In genomic region chr2:75823736-75824135, GRCm38 (mm10) we compare ENCODE assay signal across 12 mouse cellular contexts. TPM values are rescaled to one million over a fixed set of nuclear protein-coding genes. Genes with fewer than 3 reads are reported as not detected.
A peak's percentile ranks its signal among the peaks of the same experiment; 100 is the strongest.
DNase-seq lines count a peak whose midpoint lies in the region; ATAC-seq and TF ChIP-seq lines count a peak whose summit lies in the region.
"Had no signal": no experiment of that assay in that cellular context is flagged by ENCODE, and none has a peak within 500 bp of the region (broad histone marks: within the 10 kb centered on the region; RNA-seq: fewer than 3 reads in every experiment).

No protein-coding gene starts in this region.

- TF ChIP-seq EP300 in stomach, postnatal 0 days (optimal IDR thresholded peaks at IDR 0.05) = no peak

- intact Hi-C loops in heart, postnatal 36 days (cut with DNase I) = no loop called here

- no peaks in the 10 kb centered on the region for H3K36me3 ChIP-seq in stomach, embryonic 16.5 days (ENCODE audit: control insufficient read depth, insufficient read depth, low read length)
- no peaks in the 10 kb centered on the region for H3K36me3 ChIP-seq in stomach, postnatal 0 days (ENCODE audit: control insufficient read depth, insufficient read depth, low read length)
- H3K36me3 ChIP-seq: limb, embryonic 13.5 days; neural tube, embryonic 13.5 days had no signal

- H3K27ac ChIP-seq in stomach, embryonic 16.5 days (ENCODE audit: low read length) = peak overlapping the region; percentile 22; the same call in 1 of the 2 replicates
- no peak overlapping the region for H3K27ac ChIP-seq in stomach, postnatal 0 days (replicated peaks)
- H3K27ac ChIP-seq: limb, embryonic 13.5 days; neural tube, embryonic 13.5 days had no signal

- WGBS in stomach, embryonic 16.5 days = 46% methylated on average over 7 of the region's 7 CpGs
- WGBS in stomach, postnatal 0 days = 48% methylated on average over 7 of the region's 7 CpGs

- H3K4me1 ChIP-seq in stomach, embryonic 16.5 days (ENCODE audit: control insufficient read depth, insufficient read depth, low read length) = 0 out of 2 replicates have a peak, but pooled peaks cover 3% of the 10 kb centered on the region
- no peaks in the 10 kb centered on the region for H3K4me1 ChIP-seq in stomach, postnatal 0 days (replicated peaks; ENCODE audit: control insufficient read depth, insufficient read depth)

- H3K4me2 ChIP-seq in stomach, embryonic 16.5 days (ENCODE audit: low read depth, low read length) = no peak overlapping the region
- H3K4me2 ChIP-seq in stomach, postnatal 0 days (replicated peaks; ENCODE audit: low read depth) = no peak overlapping the region
- H3K4me2 ChIP-seq: limb, embryonic 13.5 days; midbrain, embryonic 11.5 days; neural tube, embryonic 13.5 days had no signal

- no peak for TF ChIP-seq CTCF in stomach, postnatal 0 days (IDR thresholded peaks at IDR 0.05; ENCODE audit: low read depth)

- ATAC-seq in stomach, embryonic 16.5 days (ENCODE audit: insufficient read depth, low FRiP score) = no peak
- ATAC-seq in stomach, postnatal 0 days (ENCODE audit: low FRiP score, low TSS enrichment) = no peak

- no peak overlapping the region for H3K4me3 ChIP-seq in stomach, embryonic 16.5 days (replicated peaks; ENCODE audit: low read length)
- H3K4me3 ChIP-seq in stomach, postnatal 0 days (ENCODE audit: low read depth, low read length) = no peak overlapping the region
- H3K4me3 ChIP-seq: limb, embryonic 13.5 days; neural tube, embryonic 13.5 days had no signal

- H3K27me3 ChIP-seq in stomach, embryonic 16.5 days (ENCODE audit: control insufficient read depth, insufficient read depth, low read length) = no peaks in the 10 kb centered on the region
- H3K27me3 ChIP-seq in stomach, postnatal 0 days (ENCODE audit: control insufficient read depth, insufficient read depth, low read length) = no peaks in the 10 kb centered on the region
- H3K27me3 ChIP-seq: limb, embryonic 13.5 days; neural tube, embryonic 13.5 days had no signal

- H3K9me3 ChIP-seq in stomach, embryonic 16.5 days (replicated peaks; ENCODE audit: control insufficient read depth, low read length) = no peaks in the 10 kb centered on the region
- no peaks in the 10 kb centered on the region for H3K9me3 ChIP-seq in stomach, postnatal 0 days (ENCODE audit: control insufficient read depth, low read length)
- H3K9me3 ChIP-seq: limb, embryonic 13.5 days; neural tube, embryonic 13.5 days had no signal

- no peak overlapping the region for H3K9ac ChIP-seq in stomach, embryonic 16.5 days (ENCODE audit: low read length)
- H3K9ac ChIP-seq in stomach, postnatal 0 days (ENCODE audit: low read length) = no peak overlapping the region
- H3K9ac ChIP-seq: limb, embryonic 13.5 days; neural tube, embryonic 13.5 days had no signal

- no peak for DNase-seq in stomach, postnatal 0 days (ENCODE audit: low spot score)
- DNase-seq in induced T-regulatory cell, adult 2 months (ENCODE audit: low read depth) = peak; percentile 62
- peak; percentile 60 for DNase-seq in naive thymus-derived CD4-positive, alpha-beta T cell, adult 2 months (ENCODE audit: low read depth)
- DNase-seq in layer of hippocampus, adult 11-12 months (ENCODE audit: low spot score) = no peak
- DNase-seq in heart, postnatal 36 days = no peak
- no peak for DNase-seq in adrenal gland, adult (ENCODE audit: inconsistent age in 2 of 2, low spot score in 1 of 2)
- DNase-seq: adrenal gland, adult 8-10 months; cerebellum, adult 8-10 months had no signal

RNA-seq across cellular contexts. Expression of gene Agps, which starts 8.2 kb away (rescaled TPM):
- 25.6 and 28.1 TPM in 2 replicates for polyA plus RNA-seq in stomach, embryonic 16.5 days (2015; fragmentation: Nextera tagmentation; extraction: Ambion mirVana)
- polyA plus RNA-seq in stomach, postnatal 0 days (2015; fragmentation: Nextera tagmentation; extraction: Ambion mirVana) = 11.8 and 12.4 TPM in 2 replicates
- 10 to 100 TPM; 26.6 to 34.3 TPM for total RNA-seq in heart, postnatal 36 days (2021)

Comparison
In these comparisons a context has a peak if more than half of its experiments do, and no peak if none do; other contexts are left out.
1. DNase-seq: peak in induced T-regulatory cell, adult 2 months (single experiment) and naive thymus-derived CD4-positive, alpha-beta T cell, adult 2 months (single experiment); none in stomach, postnatal 0 days (single experiment), layer of hippocampus, adult 11-12 months (single experiment), heart, postnatal 36 days (0 of 2) and adrenal gland, adult (0 of 2).